In genomic region chr6:145135295-145135694, GRCm38 (mm10) we compare ENCODE assay signal across 15 mouse cellular contexts. TPM values are rescaled to one million over a fixed set of nuclear protein-coding genes. Genes with fewer than 3 reads are reported as not detected.
"Had no signal": no experiment of that assay in that cellular context is flagged by ENCODE, and none has a peak within 500 bp of the region (broad histone marks: within the 10 kb centered on the region; RNA-seq: fewer than 3 reads in every experiment).

No protein-coding gene starts in this region.

- DNase-seq: kidney, adult 11 months; kidney, adult 9 months; layer of hippocampus, adult 9-11 months; lung, embryonic 14.5 days; thymus, postnatal 25 days had no signal

- ATAC-seq: midbrain, embryonic 13.5 days had no signal

- H3K4me3 ChIP-seq: layer of hippocampus, adult 2 months; limb, embryonic 10.5 days; limb, embryonic 13.5 days; midbrain, embryonic 13.5 days had no signal

- H3K27ac ChIP-seq: kidney, postnatal 0 days; layer of hippocampus, adult 2 months; limb, embryonic 10.5 days; limb, embryonic 13.5 days; liver, embryonic 14.5 days; macrophage; midbrain, embryonic 13.5 days; stomach, postnatal 0 days had no signal

- H3K9ac ChIP-seq: limb, embryonic 13.5 days; liver, embryonic 14.5 days; liver, postnatal 0 days; lung, embryonic 14.5 days; midbrain, embryonic 13.5 days had no signal

- H3K27me3 ChIP-seq: limb, embryonic 13.5 days; midbrain, embryonic 13.5 days had no signal

- H3K36me3 ChIP-seq: limb, embryonic 10.5 days; limb, embryonic 13.5 days; midbrain, embryonic 13.5 days had no signal

- H3K9me3 ChIP-seq: limb, embryonic 10.5 days; limb, embryonic 13.5 days; midbrain, embryonic 13.5 days had no signal

- H3K4me2 ChIP-seq: limb, embryonic 13.5 days; lung, embryonic 14.5 days; midbrain, embryonic 13.5 days had no signal

RNA-seq across cellular contexts. Expression of gene Bcat1, which starts 59.3 kb away (rescaled TPM):
- polyA plus RNA-seq: liver, adult 2 months; macrophage had no signal
